Mouse (Mus musculus) CH12.LX (cell line): ENCODE measurements at regions not wholly inside any gene's neighbourhood (a gene's known extent, or its start where the extent isn't known, plus 50 kb on each side); places are given as distances from the start of the nearest gene placed in this dataset.
A peak's percentile ranks its signal among the peaks of the same experiment; 100 is the strongest.

Source experiments
- DNase-seq: peaks from one replicate; pipeline ENCODE4 v3.0.0-alpha.2; 2013; ENCODE audit errors: extremely low read depth
- H3K27ac ChIP-seq: 2 replicates; pipeline ENCODE4 v1.5.1; 2012; ENCODE audit warnings: low read depth, mild to moderate bottlenecking, control low read depth, moderate library complexity; ENCODE audit not compliant: insufficient read depth
- H3K27me3 ChIP-seq: replicated peaks from 2 replicates; pipeline ENCODE3; 2012; ENCODE audit warnings: inconsistent platforms
- H3K36me3 ChIP-seq, 2 experiments: replicated peaks in 1 of 2; 2 replicates each; pipeline versions ENCODE3 to v1.6.1; 2012; ENCODE audit warnings: inconsistent platforms in 1 of 2, low read length in 1 of 2, mild to moderate bottlenecking in 1 of 2, mixed read lengths in 1 of 2, moderate library complexity in 1 of 2; ENCODE audit not compliant: control insufficient read depth in 1 of 2, insufficient read depth in 1 of 2
- H3K4me1 ChIP-seq, 2 experiments: 2 replicates each; pipeline ENCODE4 v1.6.1; 2012; ENCODE audit warnings: inconsistent platforms in 1 of 2, moderate library complexity in 1 of 2; ENCODE audit not compliant: insufficient read depth in 2 of 2, control insufficient read depth in 1 of 2
- H3K4me2 ChIP-seq: 2 replicates; pipeline ENCODE4 v1.6.1; 2012; ENCODE audit warnings: low read depth, mild to moderate bottlenecking, control low read depth; ENCODE audit not compliant: poor library complexity, insufficient read depth, severe bottlenecking
- H3K4me3 ChIP-seq, 3 experiments: fragments of 150-350 bp in 1 of 3; sonication (generic) in 1 of 3; replicated peaks in 1 of 3; 2 replicates each; pipeline versions ENCODE3 to v1.5.1; 2011 to 2012; ENCODE audit warnings: low read depth in 2 of 3, low read length in 2 of 3, mild to moderate bottlenecking in 2 of 3, moderate library complexity in 2 of 3, control low read depth in 1 of 3, improper control_type of control experiment in 1 of 3, inconsistent platforms in 1 of 3, mixed read lengths in 1 of 3; ENCODE audit not compliant: poor library complexity in 1 of 3
- H3K79me2 ChIP-seq: replicated peaks from 2 replicates; pipeline ENCODE4 v1.6.1; 2012; ENCODE audit warnings: mild to moderate bottlenecking, moderate library complexity; ENCODE audit not compliant: control insufficient read depth, poor library complexity, insufficient read depth, severe bottlenecking; ENCODE audit errors: extremely low read depth
- H3K9ac ChIP-seq: 2 replicates; pipeline ENCODE4 v1.6.1; 2012; ENCODE audit warnings: low read depth, mild to moderate bottlenecking, control low read depth, moderate library complexity; ENCODE audit not compliant: insufficient read depth
- H3K9me3 ChIP-seq: replicated peaks from 2 replicates; pipeline ENCODE3; 2012; ENCODE audit warnings: low read length, inconsistent platforms, mixed read lengths
- BHLHE40 ChIP-seq: IDR thresholded peaks from 2 replicates; pipeline ENCODE4 v1.6.1; 2011; ENCODE audit warnings: mild to moderate bottlenecking, low read depth, low read length, improper control_type of control experiment
- CHD1 ChIP-seq: IDR thresholded peaks from 2 replicates; pipeline ENCODE4 v1.6.1; 2012; ENCODE audit warnings: low read depth, low read length, improper control_type of control experiment, inconsistent platforms
- CHD2 ChIP-seq: IDR thresholded peaks from 2 replicates; pipeline ENCODE4 v1.6.1; 2011; ENCODE audit warnings: low read length, improper control_type of control experiment
- CTCF ChIP-seq, 2 experiments: IDR thresholded peaks in 1 of 2; conservative IDR thresholded peaks in 1 of 2; 2 replicates each; pipeline ENCODE4 v1.5.1; 2011 to 2012; ENCODE audit warnings: low read depth in 2 of 2, low read length in 2 of 2, improper control_type of control experiment in 1 of 2, inconsistent platforms in 1 of 2, mild to moderate bottlenecking in 1 of 2, moderate library complexity in 1 of 2
- GABPA ChIP-seq: IDR thresholded peaks from 2 replicates; pipeline ENCODE4 v1.6.1; 2012; ENCODE audit warnings: low read depth, low read length, improper control_type of control experiment, inconsistent platforms; ENCODE audit not compliant: insufficient replicate concordance
- HCFC1 ChIP-seq: IDR thresholded peaks from 2 replicates; pipeline ENCODE4 v1.6.1; 2012; ENCODE audit warnings: low read depth, mild to moderate bottlenecking, inconsistent platforms, low read length, improper control_type of control experiment
- IRF4 ChIP-seq: IDR thresholded peaks from 2 replicates; pipeline ENCODE4 v1.6.1; 2014; ENCODE audit warnings: low read depth, mild to moderate bottlenecking, inconsistent platforms, low read length, improper control_type of control experiment
- JUN ChIP-seq: IDR thresholded peaks from 2 replicates; pipeline ENCODE4 v1.6.1; 2011; ENCODE audit warnings: low read depth, mild to moderate bottlenecking, low read length, improper control_type of control experiment, moderate library complexity; ENCODE audit not compliant: insufficient read depth
- KAT2A ChIP-seq: IDR thresholded peaks from 2 replicates; pipeline ENCODE4 v1.6.1; 2012; ENCODE audit warnings: low read length, improper control_type of control experiment, inconsistent platforms; ENCODE audit not compliant: insufficient replicate concordance
- MAZ ChIP-seq: IDR thresholded peaks from 2 replicates; pipeline ENCODE4 v1.6.1; 2012; ENCODE audit warnings: low read depth, mild to moderate bottlenecking, inconsistent platforms, low read length, improper control_type of control experiment, moderate library complexity
- MEF2A ChIP-seq: IDR thresholded peaks from 2 replicates; pipeline ENCODE4 v1.6.1; 2014; ENCODE audit warnings: low read depth, mild to moderate bottlenecking, inconsistent platforms, low read length, improper control_type of control experiment, borderline replicate concordance
- MYC ChIP-seq: IDR thresholded peaks from 2 replicates; pipeline ENCODE4 v1.6.1; 2011; ENCODE audit warnings: low read depth, mild to moderate bottlenecking, improper control_type of control experiment, low read length
- NRF1 ChIP-seq: IDR thresholded peaks from 2 replicates; pipeline ENCODE4 v1.6.1; 2014; ENCODE audit warnings: low read depth, mild to moderate bottlenecking, inconsistent platforms, low read length, improper control_type of control experiment, moderate library complexity
- PAX5 ChIP-seq: IDR thresholded peaks from 2 replicates; pipeline ENCODE4 v1.6.1; 2012; ENCODE audit warnings: low read length, inconsistent platforms, mixed read lengths
- POLR2A ChIP-seq: IDR thresholded peaks from 2 replicates; pipeline ENCODE4 v1.6.1; 2011; ENCODE audit warnings: low read depth, mild to moderate bottlenecking, improper control_type of control experiment, low read length
- POLR2AphosphoS2 ChIP-seq: IDR thresholded peaks from 2 replicates; pipeline ENCODE4 v1.6.1; 2011; ENCODE audit warnings: low read depth, low read length, improper control_type of control experiment
- RAD21 ChIP-seq: IDR thresholded peaks from 2 replicates; pipeline ENCODE4 v1.6.1; 2011; ENCODE audit warnings: low read depth, mild to moderate bottlenecking, low read length, improper control_type of control experiment, moderate library complexity
- SIN3A ChIP-seq: IDR thresholded peaks from 2 replicates; pipeline ENCODE4 v1.6.1; 2012; ENCODE audit warnings: low read length, improper control_type of control experiment, inconsistent platforms
- SMC3 ChIP-seq: IDR thresholded peaks from 2 replicates; pipeline ENCODE4 v1.6.1; 2011; ENCODE audit warnings: low read depth, low read length, improper control_type of control experiment
- UBTF ChIP-seq: IDR thresholded peaks from 2 replicates; pipeline ENCODE4 v1.6.1; 2012; ENCODE audit warnings: low read depth, mild to moderate bottlenecking, inconsistent platforms, low read length, improper control_type of control experiment, moderate library complexity
- USF1 ChIP-seq: IDR thresholded peaks from 2 replicates; pipeline ENCODE4 v1.6.1; 2014; ENCODE audit warnings: low read depth, mild to moderate bottlenecking, inconsistent platforms, low read length, improper control_type of control experiment
- USF2 ChIP-seq: conservative IDR thresholded peaks from 2 replicates; pipeline ENCODE4 v1.6.1; 2011; ENCODE audit warnings: low read depth, low read length, improper control_type of control experiment
- ZC3H11A ChIP-seq: IDR thresholded peaks from 2 replicates; pipeline ENCODE4 v1.6.1; 2012; ENCODE audit warnings: low read depth, mild to moderate bottlenecking, inconsistent platforms, low read length, improper control_type of control experiment
- ZMIZ1 ChIP-seq: IDR thresholded peaks from 2 replicates; pipeline ENCODE4 v1.6.1; 2012; ENCODE audit warnings: low read depth, mild to moderate bottlenecking, inconsistent platforms, low read length, improper control_type of control experiment
- dilution Hi-C: fragments of 300-500 bp; cut with MboI; formaldehyde crosslinking; loops from 2 replicates; pipeline ENCODE4 v1.14.3; 2020; ENCODE audit warnings: low sequenced_read_pairs; ENCODE audit not compliant: extremely low pct_unique_long_range_greater_than_20kb, extremely low pct_ligation_motif_present
- in situ Hi-C: fragments of 300-500 bp; cut with MboI; formaldehyde crosslinking; loops from 3 replicates; pipeline ENCODE4 v1.14.3; 2019; ENCODE audit warnings: low sequenced_read_pairs, low pct_ligation_motif_present, low pct_unique_long_range_greater_than_20kb, mixed read lengths

GRCm38 (mm10) chr9:31730443-31730842, 182.8 kb downstream of the Barx2 start:
- Histone ChIP-seq H3K4me2 (no peak overlapping the region), H3K79me2 (no peaks in the 10 kb centered on the region), H3K27ac (no peak overlapping the region), H3K4me1 (peaks cover 0 to 6% of the 10 kb centered on the region in 2 experiments; a peak in 1 of 4 replicates), H3K36me3 (no peaks in the 10 kb centered on the region), H3K4me3 (no peak overlapping the region), H3K9me3 (no peaks in the 10 kb centered on the region), H3K9ac (no peak overlapping the region), H3K27me3 (no peaks in the 10 kb centered on the region)
- TF ChIP-seq ZMIZ1 (no peak), UBTF (no peak), CHD1 (no peak), ZC3H11A (no peak), MAZ (no peak), CTCF (conservative IDR thresholded peaks at IDR 0.05 in 1 of 2, IDR thresholded peaks at IDR 0.05 in 1 of 2; ENCODE audit: low read depth in 2 of 2, low read length in 2 of 2) (no peak), JUN (no peak), USF1 (no peak), KAT2A (no peak)
- dilution Hi-C loops = no loop called here
- in situ Hi-C loops = no loop called here
- DNase-seq = no peak

- in situ Hi-C loops (no loop called here), dilution Hi-C loops (no loop called here)
- Histone ChIP-seq H3K4me2 (no peak overlapping the region), H3K9ac (no peak overlapping the region), H3K9me3 (no peaks in the 10 kb centered on the region), H3K79me2 (no peaks in the 10 kb centered on the region), H3K4me3 (no peak overlapping the region), H3K27me3 (no peaks in the 10 kb centered on the region), H3K36me3 (no peaks in the 10 kb centered on the region), H3K4me1 (no peaks in the 10 kb centered on the region), H3K27ac (no peak overlapping the region)
- TF ChIP-seq CTCF (conservative IDR thresholded peaks at IDR 0.05 in 1 of 2, IDR thresholded peaks at IDR 0.05 in 1 of 2; ENCODE audit: low read depth in 2 of 2, low read length in 2 of 2) = peak; percentile 41 to 54; a peak in 3 of 4 replicates
- TF ChIP-seq POLR2AphosphoS2 = no peak
- no peak for TF ChIP-seq KAT2A
- no peak for TF ChIP-seq MYC
- no peak for TF ChIP-seq SIN3A
- no peak for TF ChIP-seq IRF4
- no peak for TF ChIP-seq CHD2
- TF ChIP-seq JUN = no peak
- TF ChIP-seq BHLHE40 = no peak
- no peak for TF ChIP-seq PAX5
- no peak for TF ChIP-seq USF1
- no peak for TF ChIP-seq HCFC1
- TF ChIP-seq NRF1 = no peak
- no peak for TF ChIP-seq POLR2A
- no peak for TF ChIP-seq USF2
- peak; percentile 42 for TF ChIP-seq SMC3
- no peak for TF ChIP-seq ZMIZ1
- TF ChIP-seq RAD21 = peak; percentile 7
- no peak for TF ChIP-seq MEF2A
- TF ChIP-seq GABPA = no peak
- no peak for DNase-seq
Measured at GRCm38 (mm10) chr9:31719309-31719708, 194.0 kb downstream of the Barx2 start.
